Mouse (Mus musculus) CD4-positive, CD25-positive, alpha-beta regulatory T cell, adult 4 months (primary cell): ENCODE measurements around the gene Iqcf3. TPM values are rescaled to one million over a fixed set of nuclear protein-coding genes. Genes with fewer than 3 reads are reported as not detected.
A peak's percentile ranks its signal among the peaks of the same experiment; 100 is the strongest.

ENCODE experiments used
- ATAC-seq: one replicate; pipeline ENCODE4 v1.8.0; 2017
- polyA plus RNA-seq, 2 experiments: library from polyadenylated mRNA; unstranded; fragments of 100-300 nt; shearing (Covaris generic); gene quantifications; one replicate each; pipeline ENCODE4 v1.2.1; 2017

Iqcf3 gene
- polyA plus RNA-seq, 2 experiments from 2014 or later = not detected

GRCm38 (mm10) chr9:106453271-106454070 is 108.0 kb downstream of the Iqcf3 start, which contains the start of gene Pcbp4:
TSS of gene Pcbp4 (plus strand) at chr9:106453291.
- peak; percentile 72 for ATAC-seq

Other genes starting within 250 kb of the Iqcf3 start
- 10 to 100 TPM; 16.2 to 21.1 TPM for gene Dusp7, start 193.0 kb downstream of the Iqcf3 start, polyA plus RNA-seq
- 1,000 to 10,000 TPM; 1,164 to 1,338 TPM for gene Rpl29, start 132.2 kb downstream of the Iqcf3 start, polyA plus RNA-seq
- 10 to 100 TPM; 11.6 to 12.2 TPM for gene Acy1, start 123.3 kb downstream of the Iqcf3 start, polyA plus RNA-seq
- 10 to 100 TPM; 19.4 to 21.2 TPM for gene Abhd14b, start 114.2 kb downstream of the Iqcf3 start, polyA plus RNA-seq
- gene Abhd14a, start 114.0 kb downstream of the Iqcf3 start, polyA plus RNA-seq = 10 to 100 TPM; 10.5 to 24.2 TPM
- gene Pcbp4, start 108.3 kb downstream of the Iqcf3 start, polyA plus RNA-seq = 1 to 10 TPM; 2.9 to 3.1 TPM
- not detected for gene Gpr62, start 95.7 kb downstream of the Iqcf3 start, polyA plus RNA-seq
- gene Rrp9, start 85.7 kb downstream of the Iqcf3 start, polyA plus RNA-seq = 10 to 100 TPM; 35.4 to 37.4 TPM
- 10 to 100 TPM; 52.6 to 68.5 TPM for gene Parp3, start 84.7 kb downstream of the Iqcf3 start, polyA plus RNA-seq
- gene Iqcf1, start 61.7 kb downstream of the Iqcf3 start, polyA plus RNA-seq = not detected
- not detected for gene Iqcf5, start 47.1 kb downstream of the Iqcf3 start, polyA plus RNA-seq
- not detected for gene Iqcf4, start 9.4 kb upstream of the Iqcf3 start, polyA plus RNA-seq
- gene Iqcf6, start 65.0 kb upstream of the Iqcf3 start, polyA plus RNA-seq = not detected
- gene Grm2, start 94.5 kb upstream of the Iqcf3 start, polyA plus RNA-seq = not detected
- 10 to 100 TPM; 40.7 to 62.0 TPM for gene Tex264, start 124.3 kb upstream of the Iqcf3 start, polyA plus RNA-seq
- gene Rad54l2, start 227.6 kb upstream of the Iqcf3 start, polyA plus RNA-seq = 1 to 10 TPM; 2.6 to 3.5 TPM